Comparison of ENCODE assay signal across 29 mouse cellular contexts in genomic region chr12:71123286-71123685, GRCm38 (mm10). TPM values are rescaled to one million over a fixed set of nuclear protein-coding genes. Genes with fewer than 3 reads are reported as not detected.
DNase-seq lines count a peak whose midpoint lies in the region; TF ChIP-seq lines count a peak whose summit lies in the region.
"Had no signal": no experiment of that assay in that cellular context is flagged by ENCODE, and none has a peak within 500 bp of the region (broad histone marks: within the 10 kb centered on the region; RNA-seq: fewer than 3 reads in every experiment).

No protein-coding gene starts in this region.

- peak; percentile 7 for DNase-seq in brain, embryonic 14.5 days (ENCODE audit: low read depth)
- peak; percentile 82 for DNase-seq in cerebellum, adult 11 months
- DNase-seq in cerebellum, adult 9-10 months, result peak; percentile 90
- DNase-seq in cerebellum, postnatal 36 days, result peak; percentile 90 to 91
- DNase-seq in urinary bladder, postnatal 10 days (ENCODE audit: low spot score), result no peak
- DNase-seq in right cerebral cortex, postnatal 36 days (ENCODE audit: low spot score in 2 of 2), result no peak
- DNase-seq: adrenal gland, adult 2 months; B cell, adult 2 months; gastrocnemius, postnatal 10 days; heart, postnatal 10 days; kidney, adult 18-20 months; kidney, postnatal 4 days; right cerebral cortex, adult 18-20 months; thymus, adult 2 months; thymus, postnatal 36 days had no signal

- no peak for TF ChIP-seq CTCF in brain, embryonic 14.5 days (IDR thresholded peaks at IDR 0.05; ENCODE audit: borderline replicate concordance, extremely low read depth, insufficient read depth, insufficient read length)

- TF ChIP-seq POLR2A in brain, embryonic 14.5 days (IDR thresholded peaks at IDR 0.05; ENCODE audit: borderline replicate concordance, extremely low read depth, insufficient read depth, insufficient read length, poor library complexity, severe bottlenecking), result no peak

RNA-seq across cellular contexts. Expression of gene Tomm20l, which starts 12.1 kb away (rescaled TPM):
- polyA plus RNA-seq in brain, embryonic 14.5 days (2012; rRNA removed), result not detected in 2 replicates
- polyA plus RNA-seq: activated CD4-positive, CD25-positive, alpha-beta regulatory T cell, adult 4 months; erythroblast, embryonic 14.5 days; forebrain, embryonic 13.5 days; gonadal fat pad, adult 2 months; hindbrain, embryonic 15.5 days; intestine, embryonic 14.5 days; kidney, embryonic 15.5 days; limb, embryonic 12.5 days; liver, adult 2 months; liver, embryonic 15.5 days; midbrain, embryonic 10.5 days; midbrain, embryonic 15.5 days; myocyte; neural tube, embryonic 12.5 days; thymus, adult 2 months had no signal

RNA-seq across cellular contexts. Expression of gene Timm9, which starts 13.2 kb away (rescaled TPM):
- polyA plus RNA-seq in brain, embryonic 14.5 days (2012; rRNA removed), result 47.1 and 53.3 TPM in 2 replicates

RNA-seq across cellular contexts. Expression of gene 2700049A03Rik, which starts 13.4 kb away (rescaled TPM):
- polyA plus RNA-seq in brain, embryonic 14.5 days (2012; rRNA removed), result 11.6 and 13.0 TPM in 2 replicates

Comparison
In these comparisons a context has a peak if more than half of its experiments do, and no peak if none do; other contexts are left out.
1. DNase-seq: peak in brain, embryonic 14.5 days (single experiment), cerebellum, adult 11 months (single experiment), cerebellum, adult 9-10 months (single experiment) and cerebellum, postnatal 36 days (2 of 2); none in urinary bladder, postnatal 10 days (single experiment) and right cerebral cortex, postnatal 36 days (0 of 2).